In genomic region chr13:54238585-54239323, GRCm38 (mm10) we compare ENCODE assay signal across 10 mouse cellular contexts. TPM values are rescaled to one million over a fixed set of nuclear protein-coding genes. Genes with fewer than 3 reads are reported as not detected.
DNase-seq lines count a peak whose midpoint lies in the region; ATAC-seq and TF ChIP-seq lines count a peak whose summit lies in the region.
"Had no signal": no experiment of that assay in that cellular context is flagged by ENCODE, and none has a peak within 500 bp of the region (broad histone marks: within the 10 kb centered on the region; RNA-seq: fewer than 3 reads in every experiment).

No protein-coding gene starts in this region.

- ATAC-seq in hindbrain, postnatal 0 days = no peak

- no peak overlapping the region for H3K9ac ChIP-seq in hindbrain, postnatal 0 days (replicated peaks; ENCODE audit: low read length)
- H3K9ac ChIP-seq: neural tube, embryonic 12.5 days had no signal

- no peak overlapping the region for H3K27ac ChIP-seq in hindbrain, postnatal 0 days
- H3K27ac ChIP-seq in hindbrain, embryonic 10.5 days = no peak overlapping the region
- H3K27ac ChIP-seq in testis, adult 2 months (ENCODE audit: control insufficient read depth, insufficient read depth, low read depth, low read length) = no peak overlapping the region
- H3K27ac ChIP-seq: limb, embryonic 10.5 days; neural tube, embryonic 12.5 days had no signal

- H3K36me3 ChIP-seq in hindbrain, postnatal 0 days (ENCODE audit: insufficient read depth, low read length) = no peaks in the 10 kb centered on the region
- no peaks in the 10 kb centered on the region for H3K36me3 ChIP-seq in hindbrain, embryonic 10.5 days
- H3K36me3 ChIP-seq in testis, adult 2 months (ENCODE audit: control insufficient read depth, insufficient read depth, low read length) = no peaks in the 10 kb centered on the region
- H3K36me3 ChIP-seq: limb, embryonic 10.5 days; neural tube, embryonic 12.5 days had no signal

- H3K4me1 ChIP-seq in hindbrain, postnatal 0 days (ENCODE audit: insufficient read depth, low read length) = 0 out of 2 replicates have a peak, but pooled peaks cover 4% of the 10 kb centered on the region
- no peaks in the 10 kb centered on the region for H3K4me1 ChIP-seq in hindbrain, embryonic 10.5 days (replicated peaks)
- 0 out of 2 replicates have a peak, but pooled peaks cover 2% of the 10 kb centered on the region for H3K4me1 ChIP-seq in testis, adult 2 months (ENCODE audit: control insufficient read depth, insufficient read depth, low read length)
- H3K4me1 ChIP-seq: neural tube, embryonic 12.5 days had no signal

- no peak overlapping the region for H3K4me2 ChIP-seq in hindbrain, postnatal 0 days (ENCODE audit: low read depth, low read length)
- H3K4me2 ChIP-seq: neural tube, embryonic 12.5 days had no signal

- no peak for TF ChIP-seq POLR2A in testis, adult 2 months (IDR thresholded peaks at IDR 0.05; ENCODE audit: control insufficient read depth, low read depth, low read length)

- H3K4me3 ChIP-seq in hindbrain, postnatal 0 days (ENCODE audit: low read length) = no peak overlapping the region
- no peak overlapping the region for H3K4me3 ChIP-seq in hindbrain, embryonic 10.5 days
- H3K4me3 ChIP-seq in testis, adult 2 months (ENCODE audit: control insufficient read depth, low read depth, low read length) = peak overlapping the region; percentile 5
- H3K4me3 ChIP-seq: limb, embryonic 10.5 days; neural tube, embryonic 12.5 days had no signal

- no peaks in the 10 kb centered on the region for H3K9me3 ChIP-seq in hindbrain, postnatal 0 days (ENCODE audit: low read length)
- no peaks in the 10 kb centered on the region for H3K9me3 ChIP-seq in hindbrain, embryonic 10.5 days
- H3K9me3 ChIP-seq: limb, embryonic 10.5 days; neural tube, embryonic 12.5 days had no signal

- no peaks in the 10 kb centered on the region for H3K27me3 ChIP-seq in hindbrain, postnatal 0 days (ENCODE audit: insufficient read depth, low read length)
- no peaks in the 10 kb centered on the region for H3K27me3 ChIP-seq in hindbrain, embryonic 10.5 days (ENCODE audit: insufficient read depth, poor library complexity, severe bottlenecking)
- H3K27me3 ChIP-seq in testis, adult 2 months (ENCODE audit: control insufficient read depth, insufficient read depth, low read length) = no peaks in the 10 kb centered on the region
- H3K27me3 ChIP-seq: neural tube, embryonic 12.5 days had no signal

- peak; percentile 57 for DNase-seq in hindbrain, postnatal 0 days (ENCODE audit: low spot score)
- DNase-seq in hindbrain, embryonic 10.5 days (ENCODE audit: low spot score) = no peak
- DNase-seq in testis, postnatal 10 days (ENCODE audit: low spot score) = no peak
- peak; percentile 69 for DNase-seq in heart, postnatal 4 days
- no peak for DNase-seq in urinary bladder, postnatal 4 days (ENCODE audit: low spot score in 2 of 2)
- DNase-seq in left cerebral cortex, adult 9 months (ENCODE audit: low spot score in 2 of 2) = no peak
- DNase-seq: thymus, postnatal 36 days had no signal

- TF ChIP-seq CTCF in hindbrain, postnatal 0 days (IDR thresholded peaks at IDR 0.05; ENCODE audit: low read depth) = no peak
- no peak for TF ChIP-seq CTCF in testis, adult 2 months (IDR thresholded peaks at IDR 0.05; ENCODE audit: control insufficient read depth, insufficient read depth, insufficient replicate concordance, low read depth, low read length)

- WGBS in hindbrain, postnatal 0 days = 48% methylated on average over 14 of the region's 14 CpGs
- 67% methylated on average over 14 of the region's 14 CpGs for WGBS in hindbrain, embryonic 10.5 days

RNA-seq across cellular contexts. Expression of gene Hrh2, which starts 46.8 kb away (rescaled TPM):
- total RNA-seq in hindbrain, postnatal 0 days (2014; rRNA removed) = 1.8 and 2.9 TPM in 2 replicates
- 0.78 and 0.98 TPM in 2 replicates for polyA plus RNA-seq in hindbrain, postnatal 0 days (2015; fragmentation: Nextera tagmentation; extraction: Ambion mirVana)
- polyA plus RNA-seq in hindbrain, embryonic 10.5 days (2016; fragmentation: Nextera tagmentation; extraction: Ambion mirVana) = 0.07 and 0.09 TPM in 2 replicates
- polyA plus RNA-seq in testis, adult 2 months (2012; rRNA removed) = 0.12 and 0.18 TPM in 2 replicates
- total RNA-seq in heart, postnatal 4 days (2021) = under 1 TPM; 0.11 to 0.12 TPM

Comparison
In these comparisons a context has a peak if more than half of its experiments do, and no peak if none do; other contexts are left out.
1. DNase-seq: peak in hindbrain, postnatal 0 days (single experiment) and heart, postnatal 4 days (single experiment); none in hindbrain, embryonic 10.5 days (single experiment), testis, postnatal 10 days (single experiment), urinary bladder, postnatal 4 days (0 of 2) and left cerebral cortex, adult 9 months (0 of 2).